Mouse (Mus musculus): ENCODE measurements around the gene Ccdc157.
A peak's percentile ranks its signal among the peaks of the same experiment; 100 is the strongest.
"Not testable (repeated sequence)": the region's sequence is repeated elsewhere in the genome, so short reads cannot be mapped to it uniquely, and the experiment has no call there.

The Ccdc157 gene

DNA sequence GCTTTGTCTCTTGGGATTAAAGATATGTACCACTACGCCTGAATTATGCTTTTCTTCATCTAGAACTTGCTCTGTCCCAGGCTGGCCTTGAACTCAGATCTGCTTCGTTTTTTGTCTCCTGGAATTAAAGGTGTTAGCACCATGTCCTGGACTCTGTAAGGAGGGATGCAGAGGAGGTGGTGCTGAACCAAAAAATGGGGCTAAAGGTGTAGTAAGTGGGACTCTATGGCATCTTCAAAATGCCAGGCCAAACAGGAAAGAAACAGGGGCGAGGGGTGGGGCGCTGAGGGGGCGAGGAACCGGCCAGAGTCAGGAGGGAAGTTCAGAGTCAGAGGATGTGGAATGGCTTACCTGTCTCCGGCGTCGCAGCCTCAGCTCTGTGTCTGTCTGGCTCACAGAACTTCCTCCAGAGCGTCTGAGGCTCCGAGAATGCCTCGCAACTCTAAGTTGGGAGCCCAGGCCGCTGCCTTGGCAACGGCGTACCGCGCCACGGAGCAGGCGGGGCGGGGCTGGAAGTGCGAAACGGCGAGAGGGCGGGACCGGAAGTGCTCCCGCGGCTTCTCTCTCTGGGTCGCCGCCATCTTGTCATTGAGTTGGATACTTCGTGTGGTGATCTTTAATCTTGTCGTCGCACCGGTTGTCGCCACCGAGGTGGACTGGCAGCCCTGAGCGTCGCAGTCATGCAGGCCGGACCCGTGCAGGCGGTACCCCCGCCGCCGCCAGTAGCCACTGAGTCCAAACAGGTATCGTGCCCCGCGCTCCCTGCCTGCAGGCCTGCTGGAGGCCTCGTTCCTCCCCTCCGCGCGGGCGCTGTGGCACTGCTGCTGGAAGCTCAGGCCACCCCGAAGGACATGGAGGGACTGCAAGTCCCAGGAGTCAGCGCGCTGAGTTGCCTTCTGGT, at the start of gene Ccdc157, which contains the start of gene Sf3a1:
Gene Ccdc157, minus strand, starts transcription at position 486 of the 901 bp plus-strand sequence.
Gene Sf3a1, plus strand, starts transcription at position 543 of the 901 bp plus-strand sequence.
- peak; percentile 96 for DNase-seq (ENCODE audit: low read depth, low spot score)

- DNase-seq (ENCODE audit: low read depth, low spot score) = peak; percentile 27
Measured at GRCm38 (mm10) chr11:4209556-4209955, 49.5 kb upstream of the Ccdc157 start.

GRCm38 (mm10) chr11:4207655-4208054, 47.6 kb upstream of the Ccdc157 start:
- DNase-seq (ENCODE audit: low read depth, low spot score) = no peak

DNA sequence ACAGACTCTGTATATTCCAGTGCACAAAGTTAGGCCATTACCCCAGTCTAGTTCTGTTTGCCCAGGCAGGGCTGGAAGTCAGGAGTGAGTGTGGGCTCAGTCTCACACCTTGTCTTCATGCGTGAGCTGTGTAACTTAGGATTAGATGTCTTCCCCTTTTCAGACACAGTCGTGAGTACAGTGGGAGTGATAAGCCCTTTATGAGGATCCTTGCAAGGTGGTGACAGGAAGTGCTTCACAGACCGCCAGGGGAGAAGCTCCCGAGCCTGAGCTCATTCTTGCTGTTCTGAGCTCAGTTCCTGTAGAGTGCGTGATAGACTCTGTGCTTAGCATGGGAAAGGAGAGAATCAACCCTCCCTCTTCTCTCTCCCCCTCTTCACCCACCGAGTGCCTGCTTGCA, 46.5 kb upstream of the Ccdc157 start:
- peak; percentile 76 for DNase-seq (ENCODE audit: low read depth, low spot score)

GRCm38 (mm10) chr11:4205951-4206350, 45.9 kb upstream of the Ccdc157 start:
- DNase-seq (ENCODE audit: low read depth, low spot score) = peak; percentile 64

- DNase-seq (ENCODE audit: low read depth, low spot score) = no peak
Measured at GRCm38 (mm10) chr11:4205097-4205655, 45.1 kb upstream of the Ccdc157 start.

DNA sequence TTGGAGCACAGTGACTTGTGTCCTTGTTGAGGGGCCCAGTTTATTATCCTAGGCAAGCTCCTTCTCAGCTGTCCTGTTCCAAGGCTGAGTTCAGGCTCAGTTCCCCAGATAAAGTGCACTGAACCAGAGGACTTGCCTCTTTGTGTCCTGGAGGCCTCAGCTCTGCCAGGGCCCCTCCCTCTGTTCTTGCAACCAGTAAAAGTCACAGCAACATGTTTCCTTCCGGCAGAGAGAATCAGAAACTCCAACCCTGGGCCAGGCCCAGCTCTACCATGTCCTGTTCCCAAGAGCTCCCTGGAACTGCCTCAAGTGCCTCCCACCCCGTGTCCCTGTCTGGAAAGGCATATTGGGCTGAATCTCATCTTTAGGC, 43.6 kb upstream of the Ccdc157 start:
- peak; percentile 71 for DNase-seq (ENCODE audit: low read depth, low spot score)

DNA sequence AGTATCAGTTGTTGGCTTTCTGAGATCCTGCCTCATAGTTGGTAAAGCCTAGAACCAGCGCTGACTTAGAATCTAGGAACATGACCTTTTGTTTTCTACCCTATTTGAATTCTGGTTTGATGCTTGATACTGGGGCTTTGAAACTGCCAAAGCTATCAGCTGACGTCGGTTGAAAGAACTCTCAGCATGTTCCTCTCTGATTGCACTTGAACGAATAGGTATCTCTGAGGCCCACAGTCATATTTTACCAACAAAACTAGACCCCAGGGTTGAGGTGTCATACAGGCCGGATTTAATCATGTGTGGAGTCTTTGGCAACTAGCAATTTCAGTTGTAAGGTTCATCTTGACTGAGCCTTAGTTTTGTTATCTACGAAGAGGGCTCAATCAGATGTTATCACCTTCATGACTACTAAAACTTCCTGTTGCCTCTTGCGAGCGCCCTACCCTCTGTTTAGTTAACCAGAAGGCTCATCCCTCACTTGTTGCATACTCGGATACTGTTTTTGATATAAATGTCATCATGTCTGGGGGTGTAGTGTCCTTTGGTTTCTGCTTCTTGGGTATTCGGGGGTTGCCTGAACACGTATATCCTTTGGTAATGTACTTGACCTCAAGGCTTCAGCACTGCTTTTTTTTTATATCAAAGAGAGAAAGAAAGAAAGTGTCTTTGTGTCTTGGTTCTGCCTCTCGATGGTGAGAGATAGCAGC, 43.1 kb upstream of the Ccdc157 start:
- peak; percentile 79 for DNase-seq (ENCODE audit: low read depth, low spot score)

DNA sequence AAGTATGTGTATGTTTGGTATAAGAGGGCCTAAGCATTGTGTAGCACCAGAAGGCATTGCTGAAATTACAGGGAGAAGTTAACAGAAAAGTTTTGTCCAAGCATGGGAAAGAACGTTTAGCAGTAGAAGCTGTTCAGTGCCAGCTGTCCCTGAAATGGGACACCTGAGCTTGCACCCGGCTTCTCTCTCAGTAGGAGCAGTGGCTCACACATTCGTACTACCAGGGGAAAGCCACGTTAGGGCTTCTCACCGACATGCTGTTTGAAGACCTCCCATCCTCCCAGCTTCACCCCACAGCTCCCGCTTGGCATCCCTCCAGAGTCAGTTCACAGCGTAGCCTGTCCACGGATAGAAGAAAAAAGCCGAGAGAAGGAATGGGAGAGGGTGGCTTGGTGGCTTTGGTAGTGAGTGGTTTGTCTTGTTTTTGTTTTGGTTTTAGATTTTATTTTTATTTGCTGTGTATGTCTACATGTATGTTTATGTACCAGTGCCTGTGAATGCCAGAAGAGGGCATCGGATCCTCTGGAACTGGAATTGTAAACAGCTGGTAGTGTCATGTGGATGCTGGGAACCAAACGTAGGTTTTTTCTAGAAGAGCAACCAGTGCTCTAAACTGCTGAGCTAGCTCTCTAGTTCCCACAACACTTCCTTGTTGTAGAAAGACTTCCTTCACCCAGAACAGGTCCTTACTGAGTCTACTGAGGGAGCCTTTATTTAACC, 42.0 kb upstream of the Ccdc157 start:
- peak; percentile 43 for DNase-seq (ENCODE audit: low read depth, low spot score)

- no peak for DNase-seq (ENCODE audit: low read depth, low spot score)
Measured at GRCm38 (mm10) chr11:4197691-4198090, 37.6 kb upstream of the Ccdc157 start.

- no peak for DNase-seq (ENCODE audit: low read depth, low spot score)
Measured at GRCm38 (mm10) chr11:4196636-4197035, 36.5 kb upstream of the Ccdc157 start.

- peak; percentile 37 for DNase-seq (ENCODE audit: low read depth, low spot score)
Measured at GRCm38 (mm10) chr11:4195597-4196031, 35.5 kb upstream of the Ccdc157 start.

DNA sequence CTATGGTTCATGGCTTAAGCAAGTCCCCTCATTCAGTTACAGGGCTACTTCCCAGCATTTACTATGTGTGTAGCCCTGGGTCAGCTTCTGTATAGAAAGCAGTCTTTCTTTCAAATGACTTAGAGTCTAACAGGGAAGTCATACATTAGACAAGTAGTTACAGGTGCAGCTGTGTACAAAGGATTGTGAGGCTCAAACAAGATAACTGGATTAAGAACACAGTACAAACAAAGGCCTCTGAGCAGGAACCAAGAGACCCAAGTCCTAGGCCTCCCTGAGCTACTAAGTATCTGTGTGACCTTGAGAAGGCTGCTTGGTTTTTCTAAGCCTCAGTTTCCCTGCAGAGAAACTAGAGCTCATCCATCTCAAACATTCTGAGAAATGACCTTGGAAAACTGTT, 33.3 kb upstream of the Ccdc157 start:
- DNase-seq (ENCODE audit: low read depth, low spot score) = no peak

DNA sequence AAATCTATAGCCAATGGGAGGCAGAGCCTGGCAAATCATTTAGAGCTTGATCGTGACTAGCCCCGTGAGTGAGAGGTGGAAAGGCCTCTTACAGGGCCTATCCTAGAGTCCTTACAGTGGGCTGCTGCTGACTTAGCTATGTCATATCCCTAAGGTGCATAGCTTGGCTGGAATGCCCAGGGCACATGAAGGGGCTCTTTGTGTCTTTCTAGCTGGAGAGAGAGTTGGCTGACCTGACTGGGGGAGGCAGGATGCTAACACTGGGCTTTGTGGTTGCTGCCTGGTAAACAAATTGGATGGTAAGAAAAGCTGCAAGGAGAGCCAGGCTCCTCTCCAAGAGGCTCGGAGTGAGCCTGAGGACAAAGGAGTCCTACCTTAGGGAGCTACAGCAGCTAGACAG, 32.7 kb upstream of the Ccdc157 start:
- no peak for DNase-seq (ENCODE audit: low read depth, low spot score)

DNA sequence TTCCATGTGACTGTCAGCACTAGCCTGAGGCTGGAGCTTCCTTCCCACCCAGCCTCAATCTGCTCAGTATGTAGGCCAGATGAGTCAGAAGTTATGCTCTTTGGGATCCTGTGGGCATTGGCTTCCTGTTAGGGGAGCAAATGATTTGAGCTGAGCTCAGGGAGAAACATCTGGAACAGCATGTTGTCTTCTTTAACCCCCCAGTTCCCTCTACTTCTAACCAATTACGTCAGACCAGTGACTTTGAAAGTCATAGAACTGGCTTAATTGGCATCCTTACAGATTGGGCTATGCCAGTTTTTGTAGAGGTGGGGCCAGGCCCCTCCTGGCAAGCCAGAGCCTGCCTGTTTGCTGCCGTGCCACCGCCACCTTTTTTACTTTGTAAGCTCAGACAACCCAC, 30.6 kb upstream of the Ccdc157 start:
- no peak for DNase-seq (ENCODE audit: low read depth, low spot score)

- DNase-seq (ENCODE audit: low read depth, low spot score) = no peak
Measured at GRCm38 (mm10) chr11:4189182-4189581, 29.1 kb upstream of the Ccdc157 start.

GRCm38 (mm10) chr11:4187318-4187700, 27.2 kb upstream of the Ccdc157 start:
- no peak for DNase-seq (ENCODE audit: low read depth, low spot score)

DNA sequence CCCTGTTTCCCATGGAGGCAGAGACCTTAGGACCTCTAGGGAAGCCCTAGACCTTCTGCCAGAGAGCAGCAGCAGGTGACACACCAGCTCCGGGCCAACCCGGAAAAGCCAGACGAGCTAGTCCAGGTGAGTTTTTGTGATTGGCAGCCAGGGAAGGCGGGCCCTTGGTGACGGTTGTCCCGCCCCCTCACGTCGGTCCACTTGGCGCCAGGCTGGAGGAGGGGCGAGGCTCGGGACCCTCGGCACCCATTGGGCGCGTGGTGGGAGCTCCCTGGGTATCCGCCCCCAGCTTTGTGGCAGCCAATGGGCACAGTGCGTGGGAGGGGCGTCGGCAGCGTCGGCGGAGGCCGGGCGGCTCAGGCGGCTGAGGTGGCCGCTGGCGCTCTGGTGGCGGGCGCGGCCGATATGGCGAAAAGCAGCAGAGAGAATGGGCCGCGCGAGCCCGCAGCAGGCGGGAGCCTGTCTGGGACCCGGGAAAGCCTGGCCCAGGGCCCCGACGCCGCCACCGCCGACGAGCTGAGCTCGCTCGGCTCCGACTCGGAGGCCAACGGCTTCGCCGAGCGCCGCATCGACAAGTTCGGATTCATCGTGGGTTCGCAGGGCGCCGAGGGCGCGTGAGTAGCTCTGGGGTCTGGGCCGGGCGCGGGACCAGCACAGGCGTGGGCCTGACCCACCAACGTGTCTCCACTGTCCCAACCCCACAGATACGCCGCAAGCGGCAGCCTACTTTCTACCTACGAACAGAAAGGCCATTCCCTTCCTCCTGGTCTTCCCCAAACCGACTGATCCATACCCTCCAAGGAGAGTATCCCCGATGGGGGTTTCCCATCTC, 26.6 kb upstream of the Ccdc157 start, which contains the start of gene Tbc1d10a:
Gene Tbc1d10a, plus strand, starts transcription at position 304 of the 832 bp plus-strand sequence.
- DNase-seq (ENCODE audit: low read depth, low spot score) = peak; percentile 99

- DNase-seq (ENCODE audit: low read depth, low spot score) = not testable (repeated sequence)
Measured at GRCm38 (mm10) chr11:4185480-4185879, 25.4 kb upstream of the Ccdc157 start.

DNA sequence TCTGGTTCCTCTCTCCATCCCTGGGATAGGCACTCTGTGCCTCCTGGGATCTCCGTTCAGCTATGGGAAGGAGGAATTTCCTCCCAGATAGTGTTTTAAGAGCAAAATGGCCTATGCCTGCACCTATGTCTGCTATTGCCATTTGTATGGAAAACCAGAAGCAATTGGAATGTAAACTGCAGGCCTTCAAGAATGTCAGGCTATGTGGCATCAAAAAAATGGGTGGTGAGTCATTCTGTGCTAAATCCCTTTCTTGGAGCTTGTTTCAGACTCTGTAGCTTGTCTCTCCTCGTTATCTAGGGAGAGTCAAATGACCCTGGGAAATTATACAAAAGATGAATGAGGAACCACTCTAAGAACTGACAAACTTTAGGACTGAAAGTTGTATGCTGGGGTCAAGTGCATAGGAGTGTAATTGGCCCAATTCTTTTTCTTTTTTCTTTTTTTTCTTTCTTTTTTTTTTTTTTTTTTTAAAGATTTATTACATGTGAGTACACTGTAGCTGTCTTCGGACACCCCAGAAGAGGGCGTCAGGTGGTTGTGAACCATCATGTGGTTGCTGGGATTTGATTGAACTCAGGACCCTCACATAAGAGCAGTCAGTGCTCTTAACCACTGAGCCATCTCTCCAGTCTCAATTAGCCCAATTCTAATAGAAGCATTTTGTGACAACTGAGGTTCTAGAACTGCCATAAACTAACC, 24.3 kb upstream of the Ccdc157 start:
- DNase-seq (ENCODE audit: low read depth, low spot score) = peak; percentile 46

All from CD4-positive helper T cell, adult 2 months (primary cell).